Mouse (Mus musculus): ENCODE measurements at regions not wholly inside any gene's neighbourhood (a gene's known extent, or its start where the extent isn't known, plus 50 kb on each side); places are given as distances from the start of the nearest gene placed in this dataset.
A peak's percentile ranks its signal among the peaks of the same experiment; 100 is the strongest.

GRCm38 (mm10) chr11:31282136-31282535 lies 87.7 kb downstream of the Stc2 start:
- DNase-seq (ENCODE audit: low read depth, low spot score) = no peak

- DNase-seq (ENCODE audit: low read depth, low spot score) = peak; percentile 53
Observed at GRCm38 (mm10) chr11:31248467-31248866, 66.2 kb upstream of the Gm17332 start.
